In the genomic region with DNA sequence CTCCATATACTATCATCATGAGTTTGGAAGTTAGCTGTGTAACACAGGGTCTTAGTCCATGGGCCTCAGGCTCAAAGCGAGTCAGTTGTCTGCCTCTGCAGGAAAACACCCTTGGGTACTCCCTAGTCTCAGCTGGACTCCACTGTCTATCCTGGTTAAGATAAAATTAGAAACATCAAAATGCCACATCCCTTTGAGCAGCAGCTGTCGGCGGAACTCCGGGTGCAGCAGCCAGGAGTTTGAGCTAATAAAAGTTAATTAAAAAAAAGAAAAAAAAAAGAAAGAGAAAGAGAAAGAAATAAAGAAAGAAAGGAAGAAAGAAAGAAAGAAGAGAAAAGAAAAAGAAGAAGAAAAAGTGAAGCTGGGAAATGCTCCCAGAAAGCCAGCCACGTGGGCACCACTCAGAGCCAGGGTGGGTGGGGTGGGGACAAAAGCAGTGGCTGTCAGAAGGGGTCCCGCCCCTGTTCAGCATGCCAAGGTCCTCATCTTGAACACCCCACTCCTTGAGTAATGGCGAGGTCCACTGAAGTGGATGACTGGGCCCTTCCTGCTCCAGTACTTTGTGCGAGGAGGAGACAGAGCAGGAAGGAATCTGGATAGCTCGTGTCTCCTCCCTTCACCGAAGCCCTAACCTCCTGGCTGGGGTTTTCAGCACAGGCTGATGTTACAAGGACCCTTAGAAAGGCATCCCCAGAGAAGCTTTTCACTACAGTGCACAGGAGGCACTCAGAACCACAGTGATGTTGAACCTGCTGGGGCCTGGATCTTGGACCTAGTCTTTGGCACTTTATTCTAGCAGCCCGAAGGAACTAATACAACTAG, we compare ENCODE assay signal across 11 mouse cellular contexts. TPM values are rescaled to one million over a fixed set of nuclear protein-coding genes. Genes with fewer than 3 reads are reported as not detected.
DNase-seq lines count a peak whose midpoint lies in the region; ATAC-seq lines count a peak whose summit lies in the region.
"Had no signal": no experiment of that assay in that cellular context is flagged by ENCODE, and none has a peak within 500 bp of the region (broad histone marks: within the 10 kb centered on the region; RNA-seq: fewer than 3 reads in every experiment).

No protein-coding gene starts in this region.

- H3K4me3 ChIP-seq in limb, embryonic 15.5 days, result no peak overlapping the region
- H3K4me3 ChIP-seq in limb, embryonic 10.5 days, result no peak overlapping the region
- no peak overlapping the region for H3K4me3 ChIP-seq in heart, embryonic 14.5 days (ENCODE audit: control insufficient read depth in 1 of 2, insufficient read depth in 1 of 2, low read depth in 1 of 2, low read length in 2 of 2)

- ATAC-seq in limb, embryonic 15.5 days (ENCODE audit: insufficient number of reproducible peaks, low FRiP score, low TSS enrichment, low read depth), result no peak
- no peak for ATAC-seq in heart, embryonic 14.5 days (ENCODE audit: insufficient number of reproducible peaks, insufficient read depth, low FRiP score, low read depth)
- ATAC-seq in erythroid progenitor cell, adult 5-6 weeks (replicated peaks; ENCODE audit: low FRiP score, poor library complexity, severe bottlenecking), result no peak
- no peak for ATAC-seq in megakaryocyte-erythroid progenitor cell, adult 5-6 weeks (replicated peaks; ENCODE audit: low FRiP score, low TSS enrichment, poor library complexity, severe bottlenecking)
- ATAC-seq: midbrain, embryonic 16.5 days; Patski had no signal

- H3K27ac ChIP-seq in limb, embryonic 15.5 days, result peak overlapping the region; percentile 61
- no peak overlapping the region for H3K27ac ChIP-seq in limb, embryonic 10.5 days
- peak overlapping the region; percentile 71 to 95 for H3K27ac ChIP-seq in heart, embryonic 14.5 days (replicated peaks in 1 of 2; ENCODE audit: control insufficient read depth in 1 of 2, insufficient read depth in 1 of 2, low read depth in 2 of 2, low read length in 2 of 2)

- H3K36me3 ChIP-seq in limb, embryonic 15.5 days, result 0 out of 2 replicates have a peak, but pooled peaks cover 3% of the 10 kb centered on the region
- H3K36me3 ChIP-seq in limb, embryonic 10.5 days, result peaks cover 42% of the 10 kb centered on the region
- H3K36me3 ChIP-seq in heart, embryonic 14.5 days (ENCODE audit: control insufficient read depth, insufficient read depth, low read length), result no peaks in the 10 kb centered on the region

- intact Hi-C loops in heart, postnatal 25 days (cut with DNase I), result no loop called here

- 40% methylated on average over 11 of the region's 11 CpGs for WGBS in limb, embryonic 15.5 days
- 75% methylated on average over 11 of the region's 11 CpGs for WGBS in limb, embryonic 10.5 days
- 32% methylated on average over 11 of the region's 11 CpGs for WGBS in heart, embryonic 14.5 days

- no peaks in the 10 kb centered on the region for H3K9me3 ChIP-seq in limb, embryonic 15.5 days
- H3K9me3 ChIP-seq in limb, embryonic 10.5 days (replicated peaks), result no peaks in the 10 kb centered on the region
- H3K9me3 ChIP-seq in heart, embryonic 14.5 days (ENCODE audit: control insufficient read depth, low read length), result no peaks in the 10 kb centered on the region

- DNase-seq in heart, adult 11 months, result peak; percentile 90
- DNase-seq in heart, postnatal 25 days (ENCODE audit: low spot score), result no peak
- DNase-seq in limb, embryonic 10.5 days (ENCODE audit: low spot score), result no peak
- DNase-seq in lung, postnatal 36 days, result peak; percentile 67
- DNase-seq: cerebellum, postnatal 14 days had no signal

- no peak overlapping the region for H3K4me2 ChIP-seq in limb, embryonic 15.5 days
- peak overlapping the region; percentile 12; the same call in 1 of the 2 replicates for H3K4me2 ChIP-seq in heart, embryonic 14.5 days (ENCODE audit: low read length)

- H3K27me3 ChIP-seq in limb, embryonic 15.5 days, result no peaks in the 10 kb centered on the region
- no peaks in the 10 kb centered on the region for H3K27me3 ChIP-seq in limb, embryonic 10.5 days (ENCODE audit: low read depth, poor library complexity, severe bottlenecking)
- H3K27me3 ChIP-seq in heart, embryonic 14.5 days (ENCODE audit: control insufficient read depth, insufficient read depth, low read length), result no peaks in the 10 kb centered on the region
- H3K27me3 ChIP-seq: Patski had no signal

- H3K4me1 ChIP-seq in limb, embryonic 15.5 days, result peaks cover 84% of the 10 kb centered on the region
- peaks cover 50% of the 10 kb centered on the region for H3K4me1 ChIP-seq in limb, embryonic 10.5 days
- H3K4me1 ChIP-seq in heart, embryonic 14.5 days (ENCODE audit: control insufficient read depth in 2 of 2, insufficient read depth in 2 of 2, low read length in 2 of 2), result peaks cover 75 to 97% of the 10 kb centered on the region in 2 experiments

- H3K9ac ChIP-seq in limb, embryonic 15.5 days, result no peak overlapping the region
- H3K9ac ChIP-seq in heart, embryonic 14.5 days (ENCODE audit: low read length), result peak overlapping the region; percentile 61

RNA-seq across cellular contexts. Expression of a gene that starts 6.1 kb away (rescaled TPM):
- total RNA-seq in heart, postnatal 25 days (2021), result 1 to 10 TPM; 4.9 to 6.4 TPM
- 13.1 and 14.5 TPM in 2 replicates for polyA plus RNA-seq in limb, embryonic 15.5 days (2015; fragmentation: Nextera tagmentation; extraction: Ambion mirVana)
- 15.7 and 17.3 TPM in 2 replicates for polyA plus RNA-seq in limb, embryonic 10.5 days (2016; fragmentation: Nextera tagmentation; extraction: Ambion mirVana)
- 19.4 and 21.2 TPM in 2 replicates for polyA plus RNA-seq in heart, embryonic 14.5 days (2014; fragmentation: Nextera tagmentation; extraction: Ambion mirVana)
- 2.9 TPM in 1 of 2 replicates, not detected in the other for total RNA-seq in erythroid progenitor cell, adult 5-6 weeks (2015; ENCODE audit: low replicate concordance)
- 0.53 TPM in 1 of 2 replicates, not detected in the other for total RNA-seq in erythroid progenitor cell, adult 5-6 weeks (2017; ENCODE audit: low replicate concordance)
- 2.1 and 3.1 TPM in 2 replicates for total RNA-seq in megakaryocyte-erythroid progenitor cell, adult 5-6 weeks (2014; fragmentation: Nextera tagmentation)
- total RNA-seq in megakaryocyte-erythroid progenitor cell, adult 5-6 weeks (2017), result 0.99 and 1.8 TPM in 2 replicates

RNA-seq across cellular contexts. Expression of a gene that starts 6.2 kb away (rescaled TPM):
- total RNA-seq in heart, postnatal 25 days (2021), result 1 to 10 TPM; 6.9 to 7.0 TPM
- 57.0 and 61.9 TPM in 2 replicates for polyA plus RNA-seq in limb, embryonic 15.5 days (2015; fragmentation: Nextera tagmentation; extraction: Ambion mirVana)
- 45.5 and 52.5 TPM in 2 replicates for polyA plus RNA-seq in limb, embryonic 10.5 days (2016; fragmentation: Nextera tagmentation; extraction: Ambion mirVana)
- 55.9 and 56.7 TPM in 2 replicates for polyA plus RNA-seq in heart, embryonic 14.5 days (2014; fragmentation: Nextera tagmentation; extraction: Ambion mirVana)
- total RNA-seq in erythroid progenitor cell, adult 5-6 weeks (2015; ENCODE audit: low replicate concordance), result 1.8 and 3.8 TPM in 2 replicates
- total RNA-seq in erythroid progenitor cell, adult 5-6 weeks (2017; ENCODE audit: low replicate concordance), result 3.0 and 4.5 TPM in 2 replicates
- total RNA-seq in megakaryocyte-erythroid progenitor cell, adult 5-6 weeks (2014; fragmentation: Nextera tagmentation), result 16.4 and 29.7 TPM in 2 replicates
- total RNA-seq in megakaryocyte-erythroid progenitor cell, adult 5-6 weeks (2017), result 9.1 and 14.8 TPM in 2 replicates

Comparison
In these comparisons a context has a peak if more than half of its experiments do, and no peak if none do; other contexts are left out.
1. DNase-seq: peak in heart, adult 11 months (single experiment) and lung, postnatal 36 days (single experiment); none in heart, postnatal 25 days (single experiment) and limb, embryonic 10.5 days (single experiment).